Mouse (Mus musculus) ES-CJ7 (cell line): ENCODE measurements at regions not wholly inside any gene's neighbourhood (a gene's known extent, or its start where the extent isn't known, plus 50 kb on each side); places are given as distances from the start of the nearest gene placed in this dataset.

Experiments used
- DNase-seq: peaks from one replicate; pipeline ENCODE4 v3.0.0; 2011; ENCODE audit warnings: low read depth, low spot score

GRCm38 (mm10) chr13:107831997-107832396 is 212.2 kb upstream of the Smim15 start:
- no peak for DNase-seq

- DNase-seq = peak; percentile 95
These were observed 213.0 kb upstream of the Smim15 start for GRCm38 (mm10) chr13:107831221-107831681.

GRCm38 (mm10) chr13:107830281-107830680 is 214.0 kb upstream of the Smim15 start:
- DNase-seq = no peak

- DNase-seq = no peak
These were observed 214.4 kb upstream of the Smim15 start for GRCm38 (mm10) chr13:107829861-107830260.

- no peak for DNase-seq
These were observed 218.6 kb upstream of the Smim15 start for GRCm38 (mm10) chr13:107825636-107826035.

DNA sequence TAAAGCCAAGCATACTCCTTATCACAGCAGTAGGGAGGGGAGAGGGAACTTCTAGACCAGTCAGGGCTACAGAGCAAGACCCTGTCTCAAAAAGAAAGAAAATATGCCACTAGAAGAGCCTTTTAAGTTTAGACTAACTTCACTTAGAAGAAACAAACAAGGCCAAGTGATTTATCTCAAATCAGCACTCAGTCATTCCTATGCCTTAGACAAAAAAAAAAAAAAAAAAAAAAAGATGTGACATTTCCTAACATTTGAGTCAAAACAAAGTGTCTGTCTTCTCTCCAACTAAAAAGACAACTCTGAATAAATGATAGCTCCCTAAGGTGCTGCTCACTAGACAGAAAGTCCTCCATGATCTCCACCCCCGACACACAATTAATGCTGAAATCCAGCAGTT is 220.9 kb upstream of the Smim15 start:
- no peak for DNase-seq

- no peak for DNase-seq
These were observed 222.0 kb upstream of the Smim15 start for GRCm38 (mm10) chr13:107822198-107822597.

DNA sequence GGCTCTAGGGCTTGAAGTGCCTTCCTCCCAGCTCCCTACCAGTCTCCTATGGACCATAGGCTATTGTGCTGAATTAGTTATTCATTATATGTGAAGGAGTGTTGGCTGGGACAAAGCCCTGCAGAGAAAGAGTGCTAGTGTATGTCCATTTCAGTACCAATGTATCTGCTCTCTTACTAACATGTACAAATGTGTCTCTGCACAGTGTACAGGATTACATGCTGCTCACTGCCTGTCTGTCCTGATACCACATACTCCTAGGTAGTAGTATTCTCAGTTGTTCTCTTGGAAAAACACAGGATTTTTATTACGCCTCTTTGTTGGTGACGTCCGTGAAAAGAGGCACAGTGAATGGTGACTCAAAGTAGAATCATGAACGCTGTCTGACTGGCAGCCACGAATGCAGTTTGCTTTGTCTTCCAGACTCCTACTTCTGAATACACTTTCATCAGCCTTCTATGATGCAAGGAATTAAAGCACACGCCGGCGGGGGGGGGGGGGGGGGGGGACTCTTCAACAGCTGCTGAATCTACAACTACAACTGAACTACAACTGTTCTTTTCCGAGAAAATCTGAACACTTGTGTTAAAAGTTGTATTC is 230.6 kb upstream of the Smim15 start:
- no peak for DNase-seq

- DNase-seq = no peak
These were observed 232.2 kb upstream of the Smim15 start for GRCm38 (mm10) chr13:107812014-107812413.

GRCm38 (mm10) chr13:107810802-107811192 is 233.4 kb upstream of the Smim15 start:
- DNase-seq = no peak

DNA sequence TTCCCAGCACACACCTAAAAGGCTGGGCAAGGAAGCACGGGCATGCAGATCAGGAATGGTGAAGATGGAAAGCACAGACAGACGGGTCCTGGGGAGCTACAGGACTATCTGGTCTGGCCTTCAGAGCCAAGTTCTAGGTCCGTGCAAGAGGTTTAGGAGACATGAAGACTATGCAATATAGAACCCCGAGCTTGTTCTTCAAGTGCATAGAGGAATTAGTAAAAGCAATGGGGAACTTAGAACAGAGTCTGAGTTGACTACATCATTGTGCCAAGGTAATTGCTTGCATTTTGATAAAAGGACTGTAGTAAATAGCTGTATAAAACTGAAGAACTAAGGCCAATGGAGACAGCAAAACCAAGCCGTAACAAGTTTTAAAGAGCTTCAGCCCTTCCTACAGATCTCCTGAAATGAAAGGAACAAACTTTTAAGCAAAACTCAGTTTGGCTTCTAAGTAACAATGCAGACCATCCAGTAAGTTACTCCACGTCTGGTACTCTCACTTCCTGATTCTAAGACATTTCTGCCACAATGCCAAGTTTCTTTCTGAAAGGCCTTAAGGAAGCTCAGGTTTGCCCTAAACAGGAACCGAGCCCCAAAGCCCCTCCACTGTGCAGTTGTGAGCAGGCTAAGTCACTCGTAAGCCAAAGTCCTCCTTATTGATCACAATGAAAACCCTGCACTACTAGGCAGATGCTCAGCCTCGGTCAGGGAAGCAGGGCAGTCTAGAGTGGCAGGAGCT is 234.0 kb upstream of the Smim15 start:
- DNase-seq = no peak

DNA sequence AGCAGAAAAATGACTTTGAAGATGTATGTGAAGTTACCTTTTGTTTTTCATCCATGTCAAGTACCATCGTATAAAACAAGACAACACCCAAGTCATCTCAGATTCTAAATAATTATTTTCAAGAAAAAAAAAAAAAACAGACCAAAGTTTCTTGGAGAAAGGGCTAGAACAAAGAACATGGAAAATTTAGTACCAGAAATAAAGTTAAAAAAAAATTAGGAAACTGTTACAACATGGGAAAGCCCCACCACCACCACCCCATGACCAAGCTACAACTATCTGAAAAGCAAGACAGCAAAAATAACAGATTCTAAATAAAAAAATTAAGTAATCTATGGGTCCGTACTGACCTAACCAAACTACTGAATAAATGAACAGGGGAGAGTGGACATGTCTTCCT is 235.3 kb upstream of the Smim15 start:
- DNase-seq = no peak

DNA sequence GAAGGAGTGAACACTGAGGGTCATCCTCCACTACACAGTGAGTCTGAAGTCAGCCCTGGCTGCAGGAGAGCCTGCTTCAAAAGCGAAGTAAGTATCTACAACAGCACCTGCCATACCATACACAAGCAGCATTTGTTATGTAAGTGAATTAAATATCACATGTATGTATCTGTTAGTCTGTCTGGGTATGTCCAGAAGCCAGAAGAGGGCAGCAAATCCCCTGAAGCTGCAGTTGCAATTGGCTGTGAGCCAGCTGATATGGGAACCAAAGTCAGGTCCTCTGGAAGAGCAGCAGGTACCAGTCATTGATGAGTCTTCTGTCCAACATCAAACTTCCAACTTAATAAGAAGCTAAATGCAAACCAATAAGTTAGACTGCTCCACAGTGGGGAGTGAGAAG is 239.8 kb upstream of the Smim15 start:
- DNase-seq = peak; percentile 36

- no peak for DNase-seq
These were observed 244.9 kb upstream of the Smim15 start for GRCm38 (mm10) chr13:107799199-107799945.

- DNase-seq = no peak
These were observed 246.1 kb upstream of the Smim15 start for GRCm38 (mm10) chr13:107798144-107798543.

DNA sequence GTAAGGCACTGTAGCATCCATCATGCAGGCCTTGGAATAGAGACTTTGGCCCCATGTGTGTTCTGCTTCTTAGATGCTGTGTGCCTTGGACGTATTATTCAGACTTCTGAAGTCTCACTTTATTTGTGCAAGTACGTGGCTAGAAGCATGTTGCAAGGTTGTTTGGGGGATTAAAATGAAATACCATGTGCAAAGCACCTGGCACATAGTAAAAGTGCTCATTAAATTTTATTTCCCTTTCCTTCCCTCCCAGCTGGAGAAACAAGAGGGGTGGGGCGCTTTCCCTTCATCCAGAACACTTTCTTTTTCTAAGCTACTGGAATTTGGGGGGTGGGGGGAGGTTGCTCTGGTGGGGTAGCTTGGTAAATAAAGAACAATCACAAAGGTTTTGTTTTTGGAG is 248.7 kb upstream of the Smim15 start:
- DNase-seq = no peak

DNA sequence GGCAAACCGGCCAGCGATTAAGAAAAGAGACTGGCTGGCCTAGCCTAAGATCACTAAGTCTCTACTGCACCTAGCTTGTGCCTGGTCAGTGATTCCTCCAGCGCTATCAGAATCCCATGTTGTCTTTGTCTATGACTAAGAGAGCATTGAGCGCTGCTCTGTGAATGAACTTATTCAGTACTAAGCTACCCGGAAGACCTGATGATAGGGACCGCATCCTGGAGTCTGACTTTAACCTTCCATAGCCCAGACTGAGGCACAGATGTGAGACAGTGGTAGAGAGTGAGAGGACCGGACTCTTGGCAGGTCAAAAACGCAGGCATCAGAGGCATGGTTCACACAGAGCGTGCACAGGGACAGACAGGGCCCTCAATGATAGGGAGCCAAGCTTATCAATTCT is 252.5 kb upstream of the Smim15 start:
- no peak for DNase-seq

DNA sequence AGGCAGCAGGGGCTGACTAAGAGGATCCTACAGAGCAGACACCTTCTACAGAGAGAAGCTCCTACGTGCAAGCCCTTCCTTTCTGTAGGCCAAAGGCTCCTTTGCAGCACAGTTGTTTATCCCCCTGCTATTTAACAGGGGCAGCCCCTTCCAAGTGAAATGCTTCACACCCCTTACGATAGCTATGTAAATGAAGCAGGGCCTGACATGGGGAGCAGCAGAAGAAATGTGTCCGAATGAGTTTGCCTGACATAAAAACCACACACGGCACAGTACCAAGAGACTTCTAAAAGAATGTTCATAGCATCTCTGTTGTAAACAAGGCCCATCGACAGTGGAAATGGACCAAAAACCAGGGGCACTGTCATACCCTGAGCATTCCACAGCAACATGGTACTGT is 259.3 kb upstream of the Smim15 start:
- DNase-seq = no peak

- DNase-seq = no peak
These were observed 262.5 kb upstream of the Smim15 start for GRCm38 (mm10) chr13:107781741-107782140.

- no peak for DNase-seq
These were observed 263.0 kb upstream of the Smim15 start for GRCm38 (mm10) chr13:107781221-107781620.

DNA sequence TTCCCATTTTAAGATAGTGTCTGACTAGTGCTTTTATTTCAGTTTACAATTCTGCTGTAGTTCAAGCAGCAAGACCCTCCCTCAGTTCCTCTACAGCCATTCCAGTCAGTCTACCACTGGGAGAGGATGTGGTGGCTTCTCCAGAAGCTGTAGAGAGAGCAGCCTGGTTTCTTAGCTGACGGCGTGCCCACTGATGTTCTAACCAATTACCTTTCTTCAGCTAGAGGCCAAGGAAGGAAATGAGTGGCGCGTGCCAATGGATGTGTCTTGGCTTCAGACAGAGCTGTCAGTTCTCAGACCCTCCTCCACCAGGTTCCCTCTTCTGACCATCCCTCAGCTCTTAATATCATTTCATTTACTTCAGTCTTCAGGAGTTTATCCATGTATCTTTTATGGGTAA is 264.7 kb upstream of the Smim15 start:
- DNase-seq = no peak

DNA sequence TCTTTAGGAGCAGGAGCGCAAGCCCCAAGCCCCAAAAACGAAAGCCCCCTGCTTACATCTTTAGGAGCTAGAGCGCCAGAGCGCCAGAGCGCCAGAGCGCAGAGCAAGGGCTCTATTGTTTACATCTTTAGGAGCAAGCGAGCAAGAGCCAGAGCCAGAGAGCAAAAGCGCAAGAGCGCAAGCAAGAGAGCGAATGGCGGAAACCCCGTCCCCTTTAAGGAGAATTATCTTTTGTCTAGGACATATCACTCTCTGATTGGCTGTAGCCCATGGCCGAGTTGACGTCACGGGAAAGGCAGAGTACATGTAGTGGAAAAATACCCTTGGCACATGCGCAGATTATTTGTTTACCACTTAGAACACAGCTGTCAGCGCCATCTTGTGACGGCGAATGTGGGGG is 269.7 kb upstream of the Smim15 start:
- peak; percentile 59 for DNase-seq

- DNase-seq = no peak
These were observed 277.0 kb upstream of the Smim15 start for GRCm38 (mm10) chr13:107767262-107767624.
